Mouse (Mus musculus) liver, embryonic 14.5 days (tissue): Measurements from ENCODE around the gene Wdfy2.

ENCODE experiments used
- CTCF ChIP-seq: IDR thresholded peaks from 2 replicates; pipeline ENCODE4 v1.5.1; 2016; ENCODE audit warnings: antibody characterized with exemption, low read depth, control low read depth
- EP300 ChIP-seq: IDR thresholded peaks from 2 replicates; pipeline ENCODE4 v1.6.1; 2016; ENCODE audit warnings: antibody characterized with exemption, low read depth

DNA sequence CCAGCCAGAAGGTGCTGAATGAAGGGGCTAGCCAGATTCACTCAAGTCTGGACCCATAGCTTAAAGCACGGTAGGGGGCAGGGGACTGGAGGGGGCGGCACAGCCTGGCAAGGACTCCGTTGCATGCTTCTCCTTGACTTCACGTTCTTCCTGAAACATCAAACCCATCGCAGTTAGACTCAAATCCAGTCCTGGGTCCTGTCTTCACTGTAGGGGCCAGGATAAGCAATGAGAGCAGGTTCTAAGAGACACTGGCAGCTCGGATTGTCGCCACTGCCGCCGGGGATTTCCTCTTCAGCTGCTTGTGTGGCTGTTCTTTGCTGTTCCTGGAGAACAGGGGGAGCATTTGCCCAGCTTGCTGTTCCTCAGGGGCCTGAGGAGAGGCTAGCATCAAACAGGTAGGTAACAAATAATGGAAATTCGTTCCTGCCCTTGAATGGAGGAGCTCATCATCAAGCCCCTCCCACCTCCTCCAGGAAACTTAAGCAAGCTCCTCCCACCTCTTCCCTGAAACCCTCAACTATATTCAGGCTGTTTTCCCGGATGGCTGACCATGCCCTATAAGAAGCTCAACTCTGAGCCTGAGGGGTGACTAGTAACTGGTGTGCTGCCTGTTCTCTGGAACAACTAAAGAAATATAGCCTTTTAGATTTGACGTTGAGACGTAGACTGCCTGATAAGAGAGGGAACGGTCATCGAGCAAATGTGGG, 128.5 kb downstream of the Wdfy2 start:
- TF ChIP-seq CTCF, result no peak
- no peak for TF ChIP-seq EP300
